Mouse (Mus musculus) thymus, postnatal 36 days (tissue): ENCODE data around the gene Ifi206.

Experiments used
- DNase-seq, 2 experiments: peaks; one replicate each; pipeline ENCODE4 v3.0.0; 2022; ENCODE audit warnings: mixed read lengths in 2 of 2

Ifi206 gene

DNA sequence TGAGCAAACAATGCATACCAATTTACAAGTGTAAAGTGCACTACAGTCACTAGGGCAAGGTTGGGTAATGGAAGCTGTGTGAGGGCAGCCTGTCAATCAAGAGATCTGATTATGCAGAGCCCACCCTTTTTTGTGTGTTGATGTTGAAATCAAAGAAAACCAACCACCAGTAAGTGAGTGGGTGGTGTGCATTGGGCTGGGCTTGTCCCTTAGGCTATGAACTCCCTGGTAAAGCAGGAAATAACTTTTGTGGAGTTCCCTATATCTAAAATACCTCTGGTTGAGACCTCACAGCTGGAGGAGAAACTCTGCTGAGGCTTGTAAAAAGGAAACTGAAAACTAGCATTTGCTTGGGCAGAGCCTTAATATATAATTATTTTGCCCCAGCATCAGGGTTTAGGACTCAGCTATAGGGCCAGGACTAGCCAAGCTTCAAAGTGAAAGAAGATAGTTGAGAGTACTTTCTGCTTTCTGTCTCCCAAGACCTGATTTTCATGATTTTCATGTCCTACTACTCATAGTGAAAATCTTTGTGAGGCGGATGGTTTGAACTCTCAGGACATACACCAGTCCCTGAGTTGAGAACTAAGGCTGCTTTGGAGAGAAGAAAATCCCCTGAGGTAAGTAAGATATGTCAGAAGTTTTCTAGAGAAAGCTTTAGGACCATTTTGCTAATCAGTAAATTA is 71.8 kb downstream of the Ifi206 start:
- DNase-seq, result no peak

DNA sequence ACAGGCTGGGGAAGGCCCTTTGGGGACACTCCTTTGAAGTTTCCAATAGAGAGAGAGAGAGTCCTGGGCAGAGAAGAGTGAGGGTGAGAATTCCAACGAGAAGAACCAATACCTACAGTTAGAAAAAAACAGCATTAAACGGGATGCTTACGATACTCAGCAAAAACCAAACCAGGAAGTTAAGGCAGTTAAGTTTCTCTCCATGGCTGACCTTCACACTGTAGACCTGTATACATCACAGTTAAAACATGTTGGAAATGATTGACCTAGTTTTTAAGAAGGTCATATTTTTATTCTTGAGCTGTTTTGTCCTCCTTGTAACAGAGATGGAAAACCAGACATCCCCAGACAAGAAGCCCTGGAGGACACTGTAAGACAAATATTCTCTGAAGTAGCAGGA is 72.3 kb downstream of the Ifi206 start:
- no peak for DNase-seq
